Mouse (Mus musculus) heart, embryonic 14.5 days (tissue): ENCODE results near the gene Sfrp4. TPM values are rescaled to one million over a fixed set of nuclear protein-coding genes. Genes with fewer than 3 reads are reported as not detected.
"Not testable (repeated sequence)": the region's sequence is repeated elsewhere in the genome, so short reads cannot be mapped to it uniquely, and the experiment has no call there.

Source experiments
- ATAC-seq: fragments of 200-750 bp; cut with Nextera tagmentation; 2 replicates; pipeline ENCODE4 v1.8.0; 2017; ENCODE audit warnings: low read depth, moderate TSS enrichment; ENCODE audit not compliant: insufficient number of reproducible peaks, insufficient read depth, low FRiP score
- H3K27ac ChIP-seq, 2 experiments: fragments of 200-500 bp in 1 of 2; fragments of 300-500 bp in 1 of 2; sonication (generic) in 1 of 2; replicated peaks in 1 of 2; 2 replicates each; pipeline ENCODE4 v1.5.1; 2012 to 2014; ENCODE audit warnings: low read depth in 2 of 2, low read length in 2 of 2, control low read depth in 1 of 2, mild to moderate bottlenecking in 1 of 2, mixed read lengths in 1 of 2; ENCODE audit not compliant: control insufficient read depth in 1 of 2, insufficient read depth in 1 of 2
- H3K27me3 ChIP-seq: fragments of 300-500 bp; sonication (generic); 2 replicates; pipeline ENCODE4 v1.6.1; 2014; ENCODE audit warnings: mild to moderate bottlenecking, low read length, control low read depth; ENCODE audit not compliant: control insufficient read depth, insufficient read depth
- H3K36me3 ChIP-seq: fragments of 300-500 bp; sonication (generic); 2 replicates; pipeline ENCODE4 v1.6.1; 2014; ENCODE audit warnings: mild to moderate bottlenecking, control low read depth, low read length, mixed read lengths; ENCODE audit not compliant: control insufficient read depth, insufficient read depth
- H3K4me1 ChIP-seq, 2 experiments: fragments of 200-500 bp in 1 of 2; fragments of 300-500 bp in 1 of 2; sonication (generic) in 1 of 2; 2 replicates each; pipeline ENCODE4 v1.6.1; 2012 to 2014; ENCODE audit warnings: low read length in 2 of 2, control low read depth in 1 of 2, mixed read lengths in 1 of 2; ENCODE audit not compliant: control insufficient read depth in 2 of 2, insufficient read depth in 2 of 2
- H3K4me2 ChIP-seq: fragments of 300-500 bp; sonication (generic); 2 replicates; pipeline ENCODE4 v1.6.1; 2014; ENCODE audit warnings: mild to moderate bottlenecking, low read length
- H3K4me3 ChIP-seq, 2 experiments: fragments of 200-500 bp in 1 of 2; fragments of 300-500 bp in 1 of 2; sonication (generic) in 1 of 2; 2 replicates each; pipeline ENCODE4 v1.5.1; 2012 to 2014; ENCODE audit warnings: low read length in 2 of 2, mild to moderate bottlenecking in 2 of 2, control low read depth in 1 of 2, low read depth in 1 of 2, moderate library complexity in 1 of 2; ENCODE audit not compliant: control insufficient read depth in 1 of 2, insufficient read depth in 1 of 2
- H3K9ac ChIP-seq: fragments of 300-500 bp; sonication (generic); 2 replicates; pipeline ENCODE4 v1.6.1; 2014; ENCODE audit warnings: mild to moderate bottlenecking, low read length
- H3K9me3 ChIP-seq: fragments of 300-500 bp; sonication (generic); 2 replicates; pipeline ENCODE4 v1.6.1; 2016; ENCODE audit warnings: low read length, control low read depth; ENCODE audit not compliant: control insufficient read depth
- WGBS: fragments of 180-500 bp; shearing (Covaris S2); extraction: QIAGEN DNeasy Blood & Tissue Kit; methylation state at CpG from one replicate; pipeline ENCODE4 v1.1.7; 2014; 5-methylcytosine and 5-hydroxymethylcytosine counted together
- polyA plus RNA-seq: library from polyadenylated mRNA; unstranded; fragments of >200 nt; fragmentation: Nextera tagmentation; extraction: Ambion mirVana; gene quantifications from 2 replicates; pipeline ENCODE4 v1.2.1, GENCODE M21; 2014

Gene Sfrp4
- 0.46 and 0.72 TPM in 2 replicates for polyA plus RNA-seq

DNA sequence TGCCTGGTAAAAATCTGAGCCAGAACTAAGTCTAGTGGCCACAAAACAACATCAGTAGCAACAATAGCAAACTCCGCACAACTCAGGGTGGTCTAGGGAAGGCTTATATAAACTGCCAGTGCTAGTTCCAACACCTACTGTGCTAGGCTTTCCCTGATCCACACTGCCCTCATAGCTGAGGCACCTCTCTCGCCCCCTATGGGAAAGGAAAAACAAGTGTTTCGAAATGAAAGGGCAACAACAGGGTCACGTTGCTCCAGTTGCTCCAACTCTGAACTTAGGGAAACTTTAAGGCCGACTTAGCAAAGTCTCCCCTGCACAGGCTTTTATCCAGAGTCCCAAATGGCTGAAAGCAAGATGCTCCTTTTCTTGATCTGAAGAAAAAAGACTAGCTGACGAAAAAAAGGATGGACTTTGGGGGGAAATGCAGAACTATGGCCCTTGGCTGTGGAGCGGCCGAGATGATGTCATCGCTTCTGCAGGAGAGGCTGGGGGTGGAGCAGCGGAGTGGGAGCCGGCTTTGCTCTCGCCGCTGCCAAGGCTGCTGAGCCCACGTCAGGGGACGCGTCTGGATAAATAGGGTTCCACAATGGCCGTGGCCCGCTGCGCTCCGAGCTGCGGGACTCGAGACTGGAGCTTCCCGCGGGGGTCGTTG, at the start of gene Sfrp4:
Sfrp4 (plus strand) TSS at position 532 of the 655 bp plus-strand sequence.
- no peaks in the 10 kb centered on the region for H3K36me3 ChIP-seq
- H3K9ac ChIP-seq = peak within 1 kb of the TSS; percentile 69
- H3K4me2 ChIP-seq = peak within 1 kb of the TSS; percentile 97
- H3K4me1 ChIP-seq = peaks cover 2 to 15% of the 10 kb centered on the region in 2 experiments; a peak in 3 of 4 replicates
- no peak within 1 kb of the TSS for H3K27ac ChIP-seq
- 3% methylated on average over 25 of the region's 25 CpGs for WGBS
- no peaks in the 10 kb centered on the region for H3K9me3 ChIP-seq
- H3K27me3 ChIP-seq = peaks cover 14% of the 10 kb centered on the region
- H3K4me3 ChIP-seq = peak within 1 kb of the TSS; percentile 52 to 57
- ATAC-seq = peak; percentile 52; the same call in 1 of the 2 replicates

DNA sequence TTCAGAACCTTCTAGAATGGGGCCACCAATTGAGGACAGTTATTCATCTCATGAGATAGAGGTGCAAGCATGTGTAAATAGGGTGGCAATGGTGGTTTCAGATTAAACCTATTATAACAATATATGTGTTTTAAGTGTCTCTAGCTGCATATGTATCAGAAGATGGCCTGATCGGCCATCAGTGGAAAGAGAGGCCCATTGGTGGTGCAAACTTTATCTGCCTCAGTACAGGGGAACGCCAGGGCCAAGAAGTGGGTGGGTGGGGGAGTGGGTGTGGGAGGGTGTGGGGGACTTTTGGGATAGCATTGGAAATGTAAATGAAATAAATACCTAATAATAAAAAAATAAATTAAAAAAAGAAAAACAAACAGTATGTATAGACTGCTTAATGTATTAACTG, 48.2 kb upstream of the Sfrp4 start:
- not testable (repeated sequence) for H3K4me3 ChIP-seq

DNA sequence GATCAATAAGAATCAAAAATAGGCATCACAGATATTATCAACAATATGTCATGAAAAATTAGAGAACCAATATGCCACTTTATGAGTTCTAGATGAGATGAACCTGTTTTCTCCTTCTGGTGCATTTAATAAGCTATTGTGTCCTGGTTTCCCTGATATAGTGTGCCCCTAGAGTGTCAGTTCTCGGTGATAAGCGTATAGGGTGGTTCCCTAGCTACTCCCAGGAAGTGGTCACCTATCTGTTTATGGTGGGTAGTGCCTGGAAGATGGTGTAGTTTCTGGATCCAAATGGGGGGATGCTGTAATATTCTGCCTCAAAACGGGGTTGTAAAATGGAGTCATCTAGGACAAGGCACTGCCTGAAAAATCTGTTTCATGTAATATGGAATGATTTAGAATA, 47.0 kb upstream of the Sfrp4 start:
- H3K4me2 ChIP-seq = no peak overlapping the region
- H3K27me3 ChIP-seq = no peaks in the 10 kb centered on the region
- no peaks in the 10 kb centered on the region for H3K9me3 ChIP-seq
- no peak overlapping the region for H3K27ac ChIP-seq
- H3K4me3 ChIP-seq = no peak overlapping the region
- no peak for ATAC-seq
- H3K9ac ChIP-seq = no peak overlapping the region
- no peaks in the 10 kb centered on the region for H3K36me3 ChIP-seq
- no peaks in the 10 kb centered on the region for H3K4me1 ChIP-seq
- WGBS = 78% methylated on average over 3 of the region's 3 CpGs

More for the DNA sequence above, 48.2 kb upstream of the Sfrp4 start:
- WGBS = 75% methylated on average over 2 of the region's 2 CpGs
- H3K27me3 ChIP-seq, ATAC-seq, H3K4me2 ChIP-seq, H3K4me1 ChIP-seq, H3K27ac ChIP-seq, H3K36me3 ChIP-seq, H3K9me3 ChIP-seq, H3K9ac ChIP-seq: not testable (repeated sequence)

DNA sequence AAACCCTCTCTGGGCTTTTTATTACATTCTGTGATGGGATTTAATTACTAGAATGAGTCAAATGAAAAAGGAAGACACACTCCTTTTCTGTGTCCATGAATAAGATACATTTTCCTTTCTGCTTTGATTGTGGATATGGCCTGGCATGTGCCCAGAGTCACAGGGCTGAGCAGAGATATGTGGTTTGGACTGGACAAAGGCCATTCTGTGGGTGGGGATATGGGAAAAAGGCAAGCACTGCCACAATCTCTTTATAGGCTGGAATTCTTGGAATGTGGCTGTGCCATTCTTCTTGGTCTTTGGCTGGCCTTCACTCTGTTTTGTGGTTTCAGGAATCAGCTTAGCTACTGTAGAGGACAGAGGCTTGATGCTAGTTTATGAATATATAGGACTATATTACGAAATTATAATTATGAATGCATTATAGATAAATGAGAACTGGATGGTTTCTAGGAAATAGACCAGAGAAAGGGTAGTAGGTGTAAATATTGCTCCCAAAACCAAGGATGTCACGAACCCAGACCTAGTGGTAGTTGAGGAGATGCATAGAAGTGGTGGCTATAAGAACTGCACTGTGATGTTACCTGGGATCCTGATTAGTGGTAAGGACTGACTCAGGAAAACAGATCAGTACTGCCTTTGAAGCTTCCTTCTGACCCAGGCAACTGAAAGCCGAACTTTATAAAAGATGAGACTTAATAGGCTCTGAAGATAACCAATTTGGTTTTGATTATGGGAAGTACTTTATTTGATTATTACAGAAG, 31.7 kb upstream of the Sfrp4 start:
- Histone ChIP-seq H3K4me3 (no peak overlapping the region), H3K27me3 (no peaks in the 10 kb centered on the region), H3K36me3 (no peaks in the 10 kb centered on the region), H3K9me3 (no peaks in the 10 kb centered on the region), H3K27ac (no peak overlapping the region), H3K4me2 (no peak overlapping the region), H3K9ac (no peak overlapping the region), H3K4me1 (peaks cover 0 to 5% of the 10 kb centered on the region in 2 experiments; a peak in 1 of 4 replicates)
- 0 out of 2 replicates have a peak, but pooled peaks have one; percentile 35 for ATAC-seq
- 87% methylated on average over 3 of the region's 3 CpGs for WGBS

DNA sequence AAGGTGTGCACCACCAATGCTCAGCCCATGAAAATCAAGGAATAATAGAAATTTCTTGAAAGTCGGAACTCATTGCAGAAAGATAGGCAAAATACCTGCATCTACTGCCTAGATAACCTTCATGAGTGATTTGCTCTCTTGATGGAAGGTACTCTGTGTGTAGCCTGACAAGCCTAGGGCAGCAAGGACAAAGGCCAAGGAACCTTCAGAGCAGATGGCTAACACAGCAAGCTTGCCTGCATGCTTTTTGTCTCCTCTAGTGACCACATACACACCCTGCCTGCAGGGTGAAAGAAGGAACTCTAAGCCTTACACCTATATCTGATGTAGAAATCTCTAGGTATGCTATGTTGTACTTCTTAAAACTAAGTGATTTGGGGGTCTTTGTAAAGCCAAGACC, 27.8 kb upstream of the Sfrp4 start:
- H3K4me3 ChIP-seq = no peak overlapping the region
- no peaks in the 10 kb centered on the region for H3K27me3 ChIP-seq
- no peak overlapping the region for H3K9ac ChIP-seq
- H3K4me1 ChIP-seq = peaks cover 0 to 5% of the 10 kb centered on the region in 2 experiments; a peak in 1 of 4 replicates
- no peaks in the 10 kb centered on the region for H3K9me3 ChIP-seq
- WGBS = 84% methylated on average over 1 of the region's 1 CpGs
- H3K4me2 ChIP-seq = no peak overlapping the region
- H3K27ac ChIP-seq = no peak overlapping the region
- no peaks in the 10 kb centered on the region for H3K36me3 ChIP-seq
- ATAC-seq = no peak

DNA sequence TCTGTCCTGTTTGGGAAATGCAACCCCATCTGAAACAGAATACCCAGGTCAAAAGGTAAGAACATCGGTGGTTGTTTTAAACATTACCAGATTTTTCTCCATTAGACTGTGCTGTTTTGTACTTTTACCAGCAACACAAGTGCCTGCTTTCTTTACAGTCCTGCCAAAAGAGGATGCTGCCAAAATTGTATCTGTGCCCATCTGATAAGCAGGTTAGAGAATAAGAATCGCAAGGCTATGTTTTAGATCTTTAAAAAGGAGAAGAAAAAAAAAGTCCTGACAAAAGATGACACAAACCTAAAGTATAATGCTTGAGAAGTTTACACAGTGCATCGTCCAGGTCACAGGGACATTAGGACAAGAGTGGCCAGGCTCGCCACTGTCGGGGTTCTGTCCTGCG, 23.7 kb upstream of the Sfrp4 start:
- no peaks in the 10 kb centered on the region for H3K4me1 ChIP-seq
- no peak overlapping the region for H3K4me2 ChIP-seq
- no peak overlapping the region for H3K27ac ChIP-seq
- H3K36me3 ChIP-seq = no peaks in the 10 kb centered on the region
- no peaks in the 10 kb centered on the region for H3K27me3 ChIP-seq
- ATAC-seq = no peak
- 86% methylated on average over 6 of the region's 6 CpGs for WGBS
- H3K4me3 ChIP-seq = no peak overlapping the region
- H3K9ac ChIP-seq = no peak overlapping the region
- no peaks in the 10 kb centered on the region for H3K9me3 ChIP-seq

DNA sequence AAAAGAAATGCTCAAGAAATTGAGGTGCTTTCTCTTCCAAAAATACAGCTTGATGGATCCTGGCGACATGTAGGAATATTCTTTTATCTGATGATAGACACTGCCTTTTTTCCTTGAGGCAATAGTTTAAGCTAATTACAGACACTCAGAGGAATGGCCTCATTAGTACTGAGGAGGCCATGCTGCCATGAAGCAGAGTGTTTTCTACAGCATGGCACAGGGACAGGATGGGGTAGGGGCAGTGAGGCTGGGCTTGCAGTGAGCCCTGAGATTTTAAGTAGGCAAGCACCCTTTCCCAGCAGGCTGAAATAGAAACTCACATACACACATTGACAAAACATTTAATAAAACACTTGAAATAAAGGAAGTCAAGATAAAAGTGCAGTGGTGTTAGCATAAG, 20.4 kb upstream of the Sfrp4 start:
- no peak overlapping the region for H3K4me2 ChIP-seq
- H3K27ac ChIP-seq = no peak overlapping the region
- H3K27me3 ChIP-seq = no peaks in the 10 kb centered on the region
- no peaks in the 10 kb centered on the region for H3K4me1 ChIP-seq
- no peak overlapping the region for H3K4me3 ChIP-seq
- no peaks in the 10 kb centered on the region for H3K36me3 ChIP-seq
- H3K9ac ChIP-seq = no peak overlapping the region
- ATAC-seq = no peak
- 90% methylated on average over 1 of the region's 1 CpGs for WGBS
- no peaks in the 10 kb centered on the region for H3K9me3 ChIP-seq
